Mouse (Mus musculus) lung, adult 2 months (tissue): Measurements from ENCODE around the gene Lpar3.

Experiments
- CTCF ChIP-seq: fragments of 200-500 bp; IDR thresholded peaks from 2 replicates; pipeline ENCODE4 v1.5.1; 2011; ENCODE audit warnings: mild to moderate bottlenecking, low read length, control low read depth; ENCODE audit not compliant: insufficient read depth
- POLR2A ChIP-seq: fragments of 200-500 bp; IDR thresholded peaks from 2 replicates; pipeline ENCODE4 v1.6.1; 2011; ENCODE audit warnings: low read depth, mild to moderate bottlenecking, control low read depth, low read length, borderline replicate concordance; ENCODE audit errors: extremely low read depth

DNA sequence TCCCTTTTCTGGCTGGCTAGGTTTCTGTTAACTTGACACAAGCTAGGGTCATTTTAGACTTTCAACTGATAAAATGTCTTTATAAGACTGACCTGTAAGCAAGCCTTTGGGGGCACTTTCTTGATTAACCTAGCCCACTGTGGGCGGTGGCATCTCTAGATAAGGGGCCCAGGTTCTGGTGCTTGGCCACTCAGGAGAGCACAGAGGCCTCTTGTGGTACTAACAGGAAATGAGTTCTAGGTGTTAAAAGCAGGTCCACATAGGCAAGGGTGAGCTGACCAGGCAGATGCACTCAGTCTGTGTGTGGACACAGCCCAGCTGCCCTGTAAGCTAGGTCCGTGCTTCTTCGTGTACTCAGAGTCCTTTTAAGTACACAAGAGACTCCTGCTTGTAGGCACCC lies 112.5 kb downstream of the Lpar3 start:
- no peak for TF ChIP-seq POLR2A
- TF ChIP-seq CTCF, result no peak
